Mouse (Mus musculus) myocyte (in vitro differentiated cells): ENCODE data around the gene Sap18. TPM values are rescaled to one million over a fixed set of nuclear protein-coding genes. Genes with fewer than 3 reads are reported as not detected.

Experiments
- H3K27me3 ChIP-seq: one replicate; pipeline ENCODE4 v1.6.1; 2011; ENCODE audit not compliant: control insufficient read depth, insufficient read depth, insufficient read length
- H3K36me3 ChIP-seq: one replicate; pipeline ENCODE4 v1.6.1; 2011; ENCODE audit not compliant: control insufficient read depth, insufficient read depth
- H3K4me2 ChIP-seq: one replicate; pipeline ENCODE4 v1.6.1; 2011; ENCODE audit warnings: low read depth, control low read depth
- H3K4me3 ChIP-seq: one replicate; pipeline ENCODE4 v1.5.1; 2011; ENCODE audit warnings: mild to moderate bottlenecking, control low read depth, moderate library complexity
- H3K79me2 ChIP-seq: one replicate; pipeline ENCODE4 v1.6.1; 2011; ENCODE audit not compliant: control insufficient read depth, insufficient read depth
- H3ac ChIP-seq: one replicate; pipeline ENCODE4 v1.6.1; 2011; ENCODE audit not compliant: control insufficient read depth, insufficient read length
- CEBPB ChIP-seq: IDR thresholded peaks from 2 replicates; pipeline ENCODE4 v1.6.1; 2011; ENCODE audit warnings: mild to moderate bottlenecking, moderate library complexity; ENCODE audit not compliant: poor library complexity, insufficient read depth, severe bottlenecking
- E2F4 ChIP-seq: IDR thresholded peaks from one replicate; pipeline ENCODE4 v1.6.1; 2011; ENCODE audit warnings: mild to moderate bottlenecking, control low read depth, moderate library complexity; ENCODE audit not compliant: insufficient read depth
- MAX ChIP-seq: IDR thresholded peaks from one replicate; pipeline ENCODE4 v1.6.1; 2011; ENCODE audit warnings: low read depth, mild to moderate bottlenecking, control low read depth
- MYOD1 ChIP-seq, 3 experiments: IDR thresholded peaks; one replicate each; pipeline ENCODE4 v1.6.1; 2011; ENCODE audit warnings: control low read depth in 2 of 3, low read depth in 2 of 3, mild to moderate bottlenecking in 2 of 3, moderate library complexity in 1 of 3; ENCODE audit not compliant: insufficient read length in 2 of 3, control insufficient read depth in 1 of 3
- MYOG ChIP-seq, 3 experiments: IDR thresholded peaks; one replicate each; pipeline ENCODE4 v1.6.1; 2011; ENCODE audit warnings: control low read depth in 2 of 3, low read depth in 2 of 3, mild to moderate bottlenecking in 2 of 3; ENCODE audit not compliant: insufficient read length in 2 of 3, control insufficient read depth in 1 of 3, insufficient read depth in 1 of 3
- POLR2A ChIP-seq: IDR thresholded peaks from one replicate; pipeline ENCODE4 v1.6.1; 2011; ENCODE audit warnings: low read depth, mild to moderate bottlenecking, control low read depth, moderate library complexity; ENCODE audit not compliant: insufficient read length
- POLR2AphosphoS2 ChIP-seq: IDR thresholded peaks from one replicate; pipeline ENCODE4 v1.6.1; 2011; ENCODE audit warnings: low read depth, control low read depth; ENCODE audit not compliant: insufficient read length
- REST ChIP-seq: IDR thresholded peaks from one replicate; pipeline ENCODE4 v1.6.1; 2011; ENCODE audit warnings: mild to moderate bottlenecking, control low read depth, moderate library complexity; ENCODE audit not compliant: insufficient read depth, insufficient read length
- SRF ChIP-seq: IDR thresholded peaks from one replicate; pipeline ENCODE4 v1.6.1; 2011; ENCODE audit warnings: low read depth; ENCODE audit not compliant: control insufficient read depth, insufficient read length
- TCF12 ChIP-seq: IDR thresholded peaks from one replicate; pipeline ENCODE4 v1.6.1; 2011; ENCODE audit warnings: mild to moderate bottlenecking, control low read depth; ENCODE audit not compliant: poor library complexity, insufficient read depth, severe bottlenecking
- TCF3 ChIP-seq: IDR thresholded peaks from one replicate; pipeline ENCODE4 v1.6.1; 2011; ENCODE audit warnings: low read depth, control low read depth; ENCODE audit not compliant: insufficient read length
- USF1 ChIP-seq: IDR thresholded peaks from one replicate; pipeline ENCODE4 v1.6.1; 2011; ENCODE audit warnings: low read depth, mild to moderate bottlenecking, control low read depth, moderate library complexity
- polyA plus RNA-seq: library from polyadenylated mRNA; unstranded; fragments of >200 nt; fragmentation: generic; extraction: Trizol; gene quantifications from one replicate; pipeline ENCODE4 v1.2.1, GENCODE M21; 2012; ENCODE audit warnings: missing spikeins

The Sap18 gene
- polyA plus RNA-seq, 1 experiment = 168 TPM

- Histone ChIP-seq H3K27me3 (no peaks in the 10 kb centered on the region), H3K79me2 (no peaks in the 10 kb centered on the region), H3K4me2 (no peak overlapping the region), H3K36me3 (no peaks in the 10 kb centered on the region), H3ac (no peak overlapping the region), H3K4me3 (no peak overlapping the region)
- TF ChIP-seq TCF12 (no peak), TCF3 (no peak), POLR2AphosphoS2 (no peak), MAX (no peak), MYOG (IDR thresholded peaks at IDR 0.05; ENCODE audit: control insufficient read depth in 1 of 3, insufficient read depth in 1 of 3, insufficient read length in 2 of 3, low read depth in 2 of 3) (no peak), CEBPB (no peak), POLR2A (no peak), REST (no peak), E2F4 (no peak), MYOD1 (IDR thresholded peaks at IDR 0.05; ENCODE audit: control insufficient read depth in 1 of 3, insufficient read length in 2 of 3, low read depth in 2 of 3) (no peak), SRF (no peak), USF1 (no peak)
Measured at GRCm38 (mm10) chr14:57756094-57756493, 41.9 kb upstream of the Sap18 start.

- TF ChIP-seq E2F4 = no peak
- peak in 1 of 3 experiments; percentile 70 for TF ChIP-seq MYOG (IDR thresholded peaks at IDR 0.05; ENCODE audit: control insufficient read depth in 1 of 3, insufficient read depth in 1 of 3, insufficient read length in 2 of 3, low read depth in 2 of 3)
- Histone ChIP-seq H3K4me3 (no peak within 1 kb of the TSS), H3ac (no peak within 1 kb of the TSS), H3K36me3 (no peaks in the 10 kb centered on the region), H3K4me2 (no peak within 1 kb of the TSS), H3K27me3 (no peaks in the 10 kb centered on the region), H3K79me2 (no peaks in the 10 kb centered on the region)
Measured at GRCm38 (mm10) chr14:57758237-57758636, 39.7 kb upstream of the Sap18 start, which contains the start of gene Lats2. Gene Lats2, minus strand, starts transcription at chr14:57758388.

GRCm38 (mm10) chr14:57760447-57761412 is 37.2 kb upstream of the Sap18 start:
- Histone ChIP-seq H3K36me3 (no peaks in the 10 kb centered on the region), H3K27me3 (no peaks in the 10 kb centered on the region), H3ac (no peak overlapping the region), H3K4me2 (peak overlapping the region; percentile 61), H3K79me2 (no peaks in the 10 kb centered on the region), H3K4me3 (no peak overlapping the region)
- TF ChIP-seq POLR2A = no peak
- TF ChIP-seq MYOD1 (IDR thresholded peaks at IDR 0.05; ENCODE audit: control insufficient read depth in 1 of 3, insufficient read length in 2 of 3, low read depth in 2 of 3) = no peak
- 0 out of 2 replicates have a peak, but pooled peaks have one; percentile 25 for TF ChIP-seq CEBPB
- no peak for TF ChIP-seq TCF3

GRCm38 (mm10) chr14:57769102-57769501 is 28.9 kb upstream of the Sap18 start:
- Histone ChIP-seq H3K4me3 (no peak overlapping the region), H3ac (no peak overlapping the region), H3K4me2 (no peak overlapping the region), H3K27me3 (no peaks in the 10 kb centered on the region), H3K36me3 (no peaks in the 10 kb centered on the region), H3K79me2 (no peaks in the 10 kb centered on the region)
- no peak for TF ChIP-seq MAX
- TF ChIP-seq CEBPB = no peak
- no peak for TF ChIP-seq TCF3
- no peak for TF ChIP-seq TCF12
- TF ChIP-seq POLR2AphosphoS2 = no peak
- TF ChIP-seq SRF = no peak
- no peak for TF ChIP-seq REST
- TF ChIP-seq MYOG (IDR thresholded peaks at IDR 0.05; ENCODE audit: control insufficient read depth in 1 of 3, insufficient read depth in 1 of 3, insufficient read length in 2 of 3, low read depth in 2 of 3) = no peak
- no peak for TF ChIP-seq E2F4
- no peak for TF ChIP-seq USF1
- no peak for TF ChIP-seq MYOD1 (IDR thresholded peaks at IDR 0.05; ENCODE audit: control insufficient read depth in 1 of 3, insufficient read length in 2 of 3, low read depth in 2 of 3)
- no peak for TF ChIP-seq POLR2A

- Histone ChIP-seq H3ac (no peak overlapping the region), H3K27me3 (no peaks in the 10 kb centered on the region), H3K4me3 (no peak overlapping the region), H3K79me2 (no peaks in the 10 kb centered on the region), H3K36me3 (no peaks in the 10 kb centered on the region), H3K4me2 (no peak overlapping the region)
- TF ChIP-seq USF1 (no peak), SRF (no peak)
Measured at GRCm38 (mm10) chr14:57772157-57772815, 25.7 kb upstream of the Sap18 start.
